Mouse (Mus musculus) ovary, postnatal 36 days (tissue): ENCODE results near the gene Crygd.
"Not testable (repeated sequence)": the region's sequence is repeated elsewhere in the genome, so short reads cannot be mapped to it uniquely, and the experiment has no call there.

Experiments
- DNase-seq: peaks from one replicate; pipeline ENCODE4 v3.0.0; 2022; ENCODE audit warnings: low spot score, mixed read lengths

Gene Crygd

GRCm38 (mm10) chr1:65063352-65063751, at the start of gene Crygd:
Crygd (minus strand) TSS chr1:65063452.
- no peak for DNase-seq

- DNase-seq: no peak
Observed at GRCm38 (mm10) chr1:65112807-65113196, 49.5 kb upstream of the Crygd start.

GRCm38 (mm10) chr1:65112031-65112806, 49.0 kb upstream of the Crygd start:
- peak; percentile 47 for DNase-seq

- DNase-seq: no peak
Observed at GRCm38 (mm10) chr1:65109756-65110435, 46.6 kb upstream of the Crygd start.

- DNase-seq: no peak
Observed at GRCm38 (mm10) chr1:65109196-65109595, 45.9 kb upstream of the Crygd start.

GRCm38 (mm10) chr1:65107654-65108279, 44.5 kb upstream of the Crygd start:
- DNase-seq: no peak

- DNase-seq: no peak
Observed at GRCm38 (mm10) chr1:65103273-65103672, 40.0 kb upstream of the Crygd start, which contains the start of gene Cryga. Cryga (minus strand) TSS chr1:65103373.

- no peak for DNase-seq
Observed at GRCm38 (mm10) chr1:65096953-65097352, 33.7 kb upstream of the Crygd start.

GRCm38 (mm10) chr1:65091566-65091965, 28.3 kb upstream of the Crygd start:
- no peak for DNase-seq

GRCm38 (mm10) chr1:65090370-65090769, 27.1 kb upstream of the Crygd start:
- no peak for DNase-seq

GRCm38 (mm10) chr1:65088567-65089356, 25.5 kb upstream of the Crygd start:
- no peak for DNase-seq

- DNase-seq: no peak
Observed at GRCm38 (mm10) chr1:65082188-65082587, 18.9 kb upstream of the Crygd start, which contains the start of gene Crygb. Crygb (minus strand) TSS chr1:65082288.

- no peak for DNase-seq
Observed at GRCm38 (mm10) chr1:65075607-65076006, 12.4 kb upstream of the Crygd start.

- no peak for DNase-seq
Observed at GRCm38 (mm10) chr1:65073589-65073988, 10.3 kb upstream of the Crygd start, which contains the start of gene Crygc. Crygc (minus strand) TSS chr1:65073689.

- DNase-seq: no peak
Observed at GRCm38 (mm10) chr1:65067842-65068241, 4.6 kb upstream of the Crygd start.

GRCm38 (mm10) chr1:65064201-65064600, 949 bp upstream of the Crygd start:
- DNase-seq: no peak

- DNase-seq: no peak
Observed at GRCm38 (mm10) chr1:65052140-65052539, 11.1 kb downstream of the Crygd start.

- no peak for DNase-seq
Observed at GRCm38 (mm10) chr1:65051696-65052095, 11.6 kb downstream of the Crygd start.

GRCm38 (mm10) chr1:65050952-65051351, 12.3 kb downstream of the Crygd start, which contains the start of gene Cryge:
Cryge (minus strand) TSS chr1:65051149.
- DNase-seq: not testable (repeated sequence)

- DNase-seq: peak; percentile 51
Observed at GRCm38 (mm10) chr1:65048781-65049180, 14.5 kb downstream of the Crygd start.

GRCm38 (mm10) chr1:65046401-65047109, 16.7 kb downstream of the Crygd start:
- no peak for DNase-seq
